Mouse (Mus musculus) neural tube, embryonic 11.5 days (tissue): Measurements from ENCODE around the gene Arvcf. TPM values are rescaled to one million over a fixed set of nuclear protein-coding genes. Genes with fewer than 3 reads are reported as not detected.
A peak's percentile ranks its signal among the peaks of the same experiment; 100 is the strongest.

ENCODE experiments used
- ATAC-seq: fragments of 200-750 bp; cut with Nextera tagmentation; 2 replicates; pipeline ENCODE4 v1.8.0; 2017; ENCODE audit warnings: moderate number of reproducible peaks, mild to moderate bottlenecking, moderate TSS enrichment, moderate library complexity; ENCODE audit not compliant: insufficient read depth, low FRiP score, low TSS enrichment
- DNase-seq: peaks from one replicate; pipeline ENCODE4 v3.0.0-alpha.2; 2015; ENCODE audit warnings: low spot score
- H3K27ac ChIP-seq: fragments of 300-500 bp; sonication (generic); 2 replicates; pipeline ENCODE4 v1.5.1; 2014; ENCODE audit warnings: low read depth, mild to moderate bottlenecking, low read length
- H3K27me3 ChIP-seq: fragments of 300-500 bp; sonication (generic); 2 replicates; pipeline ENCODE4 v1.6.1; 2014; ENCODE audit warnings: mild to moderate bottlenecking, low read length, mixed read lengths; ENCODE audit not compliant: control insufficient read depth, insufficient read depth
- H3K36me3 ChIP-seq: fragments of 300-500 bp; sonication (generic); 2 replicates; pipeline ENCODE4 v1.6.1; 2014; ENCODE audit warnings: mild to moderate bottlenecking, low read length, moderate library complexity, mixed read lengths; ENCODE audit not compliant: control insufficient read depth, insufficient read depth
- H3K4me1 ChIP-seq: fragments of 300-500 bp; sonication (generic); 2 replicates; pipeline ENCODE4 v1.6.1; 2014; ENCODE audit warnings: low read length, mixed read lengths; ENCODE audit not compliant: control insufficient read depth, insufficient read depth
- H3K4me2 ChIP-seq: fragments of 300-500 bp; sonication (generic); 2 replicates; pipeline ENCODE4 v1.6.1; 2014; ENCODE audit warnings: low read depth, mild to moderate bottlenecking, moderate library complexity
- H3K4me3 ChIP-seq: fragments of 300-500 bp; sonication (generic); 2 replicates; pipeline ENCODE4 v1.5.1; 2014; ENCODE audit warnings: low read depth, low read length
- H3K9ac ChIP-seq: fragments of 300-500 bp; sonication (generic); 2 replicates; pipeline ENCODE4 v1.6.1; 2014; ENCODE audit warnings: mild to moderate bottlenecking, low read length
- H3K9me3 ChIP-seq: fragments of 300-500 bp; sonication (generic); 2 replicates; pipeline ENCODE4 v1.6.1; 2016; ENCODE audit warnings: low read length; ENCODE audit not compliant: control insufficient read depth
- WGBS: fragments of 180-500 bp; shearing (Covaris S2); extraction: QIAGEN DNeasy Blood & Tissue Kit; methylation state at CpG from one replicate; pipeline ENCODE4 v1.1.7; 2014; 5-methylcytosine and 5-hydroxymethylcytosine counted together
- polyA plus RNA-seq: library from polyadenylated mRNA; unstranded; fragments of >200 nt; fragmentation: Nextera tagmentation; extraction: Ambion mirVana; gene quantifications from 2 replicates; pipeline ENCODE4 v1.2.1, GENCODE M21; 2014

The Arvcf gene
- polyA plus RNA-seq, 1 experiment from 2014 or later: 81.6 TPM

- Histone ChIP-seq H3K36me3 (no peaks in the 10 kb centered on the region), H3K4me2 (no peak overlapping the region), H3K9ac (no peak overlapping the region), H3K27me3 (no peaks in the 10 kb centered on the region), H3K9me3 (no peaks in the 10 kb centered on the region), H3K4me3 (no peak overlapping the region), H3K27ac (no peak overlapping the region), H3K4me1 (peaks cover 12% of the 10 kb centered on the region)
- no peak for DNase-seq
- no peak for ATAC-seq
- WGBS: 93% methylated on average over 5 of the region's 5 CpGs
These were observed 75.9 kb downstream of the Arvcf start for GRCm38 (mm10) chr16:18423915-18424265.

DNA sequence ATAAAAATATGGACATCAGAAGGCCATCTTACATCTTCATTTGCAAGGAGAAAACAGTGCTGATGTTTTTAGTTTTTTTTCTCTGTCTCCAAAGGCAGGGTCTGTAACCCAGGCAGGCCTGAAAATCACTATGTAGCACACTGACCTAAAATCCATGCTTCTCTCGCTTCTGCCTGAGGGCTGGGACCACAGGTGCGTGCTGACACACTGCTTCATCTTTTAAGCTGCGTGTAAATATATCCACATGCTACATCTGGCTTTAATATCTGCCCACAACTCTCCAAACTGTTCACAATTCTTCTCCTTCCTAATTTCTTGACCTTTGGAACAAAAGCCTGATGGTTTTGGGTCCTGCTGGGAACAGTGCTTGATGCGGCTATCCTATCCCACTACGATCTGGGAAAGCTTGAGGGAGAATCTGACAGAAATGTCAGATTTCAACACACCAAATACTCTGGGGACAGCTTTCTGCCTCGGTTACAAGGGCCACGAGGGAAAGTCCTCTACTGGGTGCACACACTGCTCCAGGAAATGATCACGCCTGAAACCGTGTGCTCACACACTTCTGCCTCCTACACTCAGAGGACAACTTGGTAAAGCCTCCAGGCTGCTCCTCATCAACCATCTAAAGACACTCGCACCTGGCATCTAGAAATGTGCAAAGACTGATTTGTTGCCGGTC is 76.5 kb downstream of the Arvcf start:
- H3K4me1 ChIP-seq: peaks cover 12% of the 10 kb centered on the region
- no peak overlapping the region for H3K9ac ChIP-seq
- 74% methylated on average over 11 of the region's 11 CpGs for WGBS
- H3K9me3 ChIP-seq: no peaks in the 10 kb centered on the region
- ATAC-seq: no peak
- DNase-seq: no peak
- no peak overlapping the region; the same call in 1 of the 2 replicates for H3K4me2 ChIP-seq
- no peaks in the 10 kb centered on the region for H3K36me3 ChIP-seq
- H3K27me3 ChIP-seq: no peaks in the 10 kb centered on the region
- no peak overlapping the region for H3K4me3 ChIP-seq
- H3K27ac ChIP-seq: no peak overlapping the region

DNA sequence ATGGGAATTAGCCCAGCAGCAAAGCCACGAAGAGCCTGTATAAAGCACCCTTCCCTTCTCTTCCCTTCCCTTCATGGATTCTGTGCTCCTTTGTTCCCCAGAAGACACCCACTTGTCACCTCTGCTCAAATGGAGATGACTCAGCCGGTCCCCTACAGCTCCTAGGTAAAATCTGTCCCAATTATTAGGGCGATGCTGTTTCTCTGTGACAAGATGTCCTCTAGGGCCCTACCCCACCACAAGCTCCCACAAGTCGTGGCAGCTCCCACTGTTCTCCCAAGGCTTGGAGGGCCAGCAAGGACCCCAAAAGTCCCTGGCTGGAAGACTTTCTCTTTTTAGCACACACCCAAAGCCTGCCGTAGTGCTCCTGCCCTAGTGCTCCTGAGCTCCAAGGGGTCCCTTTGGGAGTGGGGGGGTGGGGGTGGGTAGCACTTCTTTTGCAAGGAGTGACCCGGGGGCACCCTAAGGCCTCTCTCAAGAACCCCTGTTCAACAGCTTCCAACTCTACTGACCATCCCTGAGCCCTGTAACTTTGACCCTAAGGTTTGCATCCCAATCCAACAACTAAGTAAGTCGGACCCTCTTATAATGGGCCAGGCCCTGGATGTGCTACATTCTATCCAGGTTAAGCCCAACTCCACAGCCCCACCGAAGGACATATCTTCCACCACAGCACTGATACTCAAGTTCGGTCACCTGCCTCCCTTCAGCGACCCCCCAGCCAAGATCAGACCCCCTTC is 77.7 kb downstream of the Arvcf start:
- ATAC-seq: peak; percentile 26; the same call in 1 of the 2 replicates
- H3K36me3 ChIP-seq: no peaks in the 10 kb centered on the region
- 23% methylated on average over 10 of the region's 10 CpGs for WGBS
- H3K4me1 ChIP-seq: peaks cover 12% of the 10 kb centered on the region
- no peaks in the 10 kb centered on the region for H3K27me3 ChIP-seq
- peak overlapping the region; percentile 91 for H3K4me3 ChIP-seq
- H3K9me3 ChIP-seq: no peaks in the 10 kb centered on the region
- no peak overlapping the region for H3K27ac ChIP-seq
- peak overlapping the region; percentile 80 for H3K4me2 ChIP-seq
- H3K9ac ChIP-seq: peak overlapping the region; percentile 77
- DNase-seq: peak; percentile 48

GRCm38 (mm10) chr16:18426215-18426791 is 78.3 kb downstream of the Arvcf start, which contains the start of gene Txnrd2:
Txnrd2 (plus strand) TSS chr16:18426384.
- H3K4me3 ChIP-seq: peak within 1 kb of the TSS; percentile 91
- DNase-seq (peak; percentile 74), ATAC-seq (peak; percentile 83)
- H3K4me1 ChIP-seq: peaks cover 12% of the 10 kb centered on the region
- peak within 1 kb of the TSS; percentile 77 for H3K9ac ChIP-seq
- H3K9me3 ChIP-seq: no peaks in the 10 kb centered on the region
- peak within 1 kb of the TSS; percentile 80 for H3K4me2 ChIP-seq
- no peaks in the 10 kb centered on the region for H3K36me3 ChIP-seq
- no peak within 1 kb of the TSS for H3K27ac ChIP-seq
- no peaks in the 10 kb centered on the region for H3K27me3 ChIP-seq
- WGBS: under 1% methylated on average over 52 of the region's 52 CpGs

DNA sequence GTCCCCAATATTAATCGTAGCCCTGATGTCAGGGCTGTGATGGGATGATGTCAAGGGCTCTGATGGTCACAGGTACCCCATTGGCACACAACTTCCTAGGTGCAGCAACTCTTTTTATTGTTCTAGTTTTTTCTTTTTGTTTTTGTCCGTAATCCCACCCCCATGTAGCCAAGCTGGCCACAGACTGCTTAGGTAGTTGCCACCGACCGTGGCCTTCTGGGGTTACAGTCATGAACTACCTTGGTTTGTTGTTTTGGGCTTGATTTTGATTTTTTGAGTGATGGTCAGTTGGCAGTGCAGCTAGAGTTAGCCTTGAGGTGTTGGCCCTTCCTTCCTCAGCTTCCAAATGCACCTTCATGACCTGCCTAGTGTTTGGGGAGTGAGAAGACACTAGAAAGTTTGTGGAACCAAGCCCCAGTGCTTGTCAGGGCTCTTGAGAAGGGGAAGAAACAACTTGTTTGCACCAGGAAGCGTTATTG is 78.9 kb downstream of the Arvcf start, which contains the start of gene Comt:
Comt (minus strand) TSS at position 51 of the 479 bp plus-strand sequence.
- peak within 1 kb of the TSS; percentile 91 for H3K4me3 ChIP-seq
- H3K36me3 ChIP-seq: no peaks in the 10 kb centered on the region
- 69% methylated on average over 5 of the region's 5 CpGs for WGBS
- H3K27ac ChIP-seq: no peak within 1 kb of the TSS
- DNase-seq (no peak), ATAC-seq (no peak; the same call in 1 of the 2 replicates)
- peak within 1 kb of the TSS; percentile 80 for H3K4me2 ChIP-seq
- peak within 1 kb of the TSS; percentile 77 for H3K9ac ChIP-seq
- H3K27me3 ChIP-seq: no peaks in the 10 kb centered on the region
- no peaks in the 10 kb centered on the region for H3K9me3 ChIP-seq
- peaks cover 12% of the 10 kb centered on the region for H3K4me1 ChIP-seq

DNA sequence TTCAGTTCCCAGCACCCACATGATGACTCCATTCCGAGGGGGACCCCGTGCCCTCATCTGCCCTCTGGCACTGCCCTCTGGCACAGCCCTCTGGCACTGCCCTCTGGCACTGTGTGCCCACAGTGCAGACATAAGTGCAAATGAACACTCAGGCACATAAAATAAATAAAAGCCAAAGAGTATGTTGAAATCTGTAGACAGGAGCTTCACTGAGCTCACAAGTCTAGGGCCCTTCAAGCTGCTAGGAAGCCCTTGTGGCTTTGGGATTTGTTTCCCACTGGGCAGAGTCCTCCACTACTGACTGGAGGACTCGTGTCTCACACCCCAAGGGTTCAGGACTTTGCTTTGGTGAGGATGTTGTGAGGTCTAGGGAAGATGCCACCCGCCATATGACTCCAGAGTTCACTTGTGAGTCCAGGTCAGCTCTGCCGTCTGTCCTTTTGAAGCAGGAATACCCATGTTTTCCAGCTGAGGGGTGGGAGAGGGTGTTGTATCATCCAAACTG is 80.1 kb downstream of the Arvcf start:
- Histone ChIP-seq H3K9ac (no peak overlapping the region; the same call in 1 of the 2 replicates), H3K4me1 (peaks cover 12% of the 10 kb centered on the region), H3K4me2 (no peak overlapping the region), H3K27ac (peak overlapping the region; percentile 4; the same call in 1 of the 2 replicates), H3K4me3 (no peak overlapping the region), H3K36me3 (no peaks in the 10 kb centered on the region), H3K27me3 (no peaks in the 10 kb centered on the region), H3K9me3 (no peaks in the 10 kb centered on the region)
- WGBS: 83% methylated on average over 5 of the region's 5 CpGs
- DNase-seq (no peak), ATAC-seq (no peak)

GRCm38 (mm10) chr16:18428516-18429042 is 80.6 kb downstream of the Arvcf start:
- Histone ChIP-seq H3K4me1 (peaks cover 12% of the 10 kb centered on the region), H3K27ac (peak overlapping the region; percentile 4; the same call in 1 of the 2 replicates), H3K9me3 (no peaks in the 10 kb centered on the region), H3K36me3 (no peaks in the 10 kb centered on the region), H3K4me3 (no peak overlapping the region), H3K27me3 (no peaks in the 10 kb centered on the region), H3K9ac (no peak overlapping the region; the same call in 1 of the 2 replicates), H3K4me2 (no peak overlapping the region)
- 87% methylated on average over 7 of the region's 7 CpGs for WGBS
- DNase-seq: no peak
- ATAC-seq: no peak

- 92% methylated on average over 8 of the region's 8 CpGs for WGBS
- Histone ChIP-seq H3K4me3 (peak overlapping the region; percentile 8; the same call in 1 of the 2 replicates), H3K36me3 (no peaks in the 10 kb centered on the region), H3K9me3 (no peaks in the 10 kb centered on the region), H3K4me1 (peaks cover 12% of the 10 kb centered on the region), H3K4me2 (no peak overlapping the region), H3K9ac (no peak overlapping the region), H3K27me3 (no peaks in the 10 kb centered on the region), H3K27ac (no peak overlapping the region)
- no peak for ATAC-seq
- DNase-seq: no peak
These were observed 81.7 kb downstream of the Arvcf start for GRCm38 (mm10) chr16:18429641-18430040.
